Mouse (Mus musculus): ENCODE measurements around the gene Kif5a. TPM values are rescaled to one million over a fixed set of nuclear protein-coding genes. Genes with fewer than 3 reads are reported as not detected.

Kif5a gene
- polyA plus RNA-seq, 1 experiment = 378 TPM

- Histone ChIP-seq H3K27ac (ENCODE audit: insufficient read depth, low read length) (no peak overlapping the region), H3K27me3 (ENCODE audit: control insufficient read depth, insufficient read depth, low read length) (no peaks in the 10 kb centered on the region), H3K4me1 (ENCODE audit: control insufficient read depth, insufficient read depth, low read length) (peaks cover 22% of the 10 kb centered on the region), H3K4me3 (replicated peaks; ENCODE audit: insufficient read depth, low read depth, low read length) (no peak overlapping the region)
- no peak for TF ChIP-seq CTCF (IDR thresholded peaks at IDR 0.05; ENCODE audit: borderline replicate concordance, insufficient read depth, low read depth, low read length)
- no peak for TF ChIP-seq POLR2A (IDR thresholded peaks at IDR 0.05; ENCODE audit: borderline replicate concordance, insufficient read depth, low read length)
- no peak for DNase-seq
- 88% methylated on average over 12 of the region's 12 CpGs for WGBS
These were observed 32.5 kb downstream of the Kif5a start for GRCm38 (mm10) chr10:127230693-127231092.

GRCm38 (mm10) chr10:127228897-127229296 is 34.3 kb downstream of the Kif5a start:
- DNase-seq = peak; percentile 49 to 75
- no peak overlapping the region for H3K27ac ChIP-seq (ENCODE audit: insufficient read depth, low read length)

GRCm38 (mm10) chr10:127227163-127227562 is 36.0 kb downstream of the Kif5a start:
- Histone ChIP-seq H3K4me1 (ENCODE audit: control insufficient read depth, insufficient read depth, low read length) (peaks cover 20% of the 10 kb centered on the region), H3K27me3 (ENCODE audit: control insufficient read depth, insufficient read depth, low read length) (no peaks in the 10 kb centered on the region), H3K27ac (ENCODE audit: insufficient read depth, low read length) (no peak overlapping the region), H3K4me3 (replicated peaks; ENCODE audit: insufficient read depth, low read depth, low read length) (no peak overlapping the region)
- no peak for DNase-seq
- TF ChIP-seq POLR2A (IDR thresholded peaks at IDR 0.05; ENCODE audit: borderline replicate concordance, insufficient read depth, low read length) (no peak), CTCF (IDR thresholded peaks at IDR 0.05; ENCODE audit: borderline replicate concordance, insufficient read depth, low read depth, low read length) (no peak)
- 60% methylated on average over 8 of the region's 8 CpGs for WGBS

More at GRCm38 (mm10) chr10:127228897-127229296, 34.3 kb downstream of the Kif5a start:
- Histone ChIP-seq H3K4me1 (ENCODE audit: control insufficient read depth, insufficient read depth, low read length) (peaks cover 22% of the 10 kb centered on the region), H3K4me3 (replicated peaks; ENCODE audit: insufficient read depth, low read depth, low read length) (no peak overlapping the region), H3K27me3 (ENCODE audit: control insufficient read depth, insufficient read depth, low read length) (no peaks in the 10 kb centered on the region)
- TF ChIP-seq CTCF (IDR thresholded peaks at IDR 0.05; ENCODE audit: borderline replicate concordance, insufficient read depth, low read depth, low read length) (peak; percentile 67; the same call in 1 of the 2 replicates), POLR2A (IDR thresholded peaks at IDR 0.05; ENCODE audit: borderline replicate concordance, insufficient read depth, low read length) (no peak)
- WGBS = 21% methylated on average over 4 of the region's 4 CpGs

- Histone ChIP-seq H3K27me3 (ENCODE audit: control insufficient read depth, insufficient read depth, low read length) (no peaks in the 10 kb centered on the region), H3K4me1 (ENCODE audit: control insufficient read depth, insufficient read depth, low read length) (peaks cover 14% of the 10 kb centered on the region; the same call in 1 of the 2 replicates), H3K4me3 (replicated peaks; ENCODE audit: insufficient read depth, low read depth, low read length) (no peak overlapping the region), H3K27ac (ENCODE audit: insufficient read depth, low read length) (no peak overlapping the region)
- no peak for TF ChIP-seq POLR2A (IDR thresholded peaks at IDR 0.05; ENCODE audit: borderline replicate concordance, insufficient read depth, low read length)
- peak; percentile 44; the same call in 1 of the 2 replicates for TF ChIP-seq CTCF (IDR thresholded peaks at IDR 0.05; ENCODE audit: borderline replicate concordance, insufficient read depth, low read depth, low read length)
- WGBS = 62% methylated on average over 8 of the region's 8 CpGs
- DNase-seq = peak in 1 of 2 experiments; percentile 47
These were observed 36.7 kb downstream of the Kif5a start for GRCm38 (mm10) chr10:127226318-127226895.

GRCm38 (mm10) chr10:127225732-127226131 is 37.4 kb downstream of the Kif5a start:
- H3K4me3 ChIP-seq (replicated peaks; ENCODE audit: insufficient read depth, low read depth, low read length) = no peak overlapping the region
- DNase-seq = no peak
- 47% methylated on average over 10 of the region's 10 CpGs for WGBS
- no peak for TF ChIP-seq CTCF (IDR thresholded peaks at IDR 0.05; ENCODE audit: borderline replicate concordance, insufficient read depth, low read depth, low read length)
- no peak for TF ChIP-seq POLR2A (IDR thresholded peaks at IDR 0.05; ENCODE audit: borderline replicate concordance, insufficient read depth, low read length)
- peaks cover 11% of the 10 kb centered on the region; the same call in 1 of the 2 replicates for H3K4me1 ChIP-seq (ENCODE audit: control insufficient read depth, insufficient read depth, low read length)
- no peaks in the 10 kb centered on the region for H3K27me3 ChIP-seq (ENCODE audit: control insufficient read depth, insufficient read depth, low read length)
- no peak overlapping the region for H3K27ac ChIP-seq (ENCODE audit: insufficient read depth, low read length)

- Histone ChIP-seq H3K27me3 (ENCODE audit: control insufficient read depth, insufficient read depth, low read length) (no peaks in the 10 kb centered on the region), H3K4me1 (ENCODE audit: control insufficient read depth, insufficient read depth, low read length) (peaks cover 11% of the 10 kb centered on the region; the same call in 1 of the 2 replicates), H3K4me3 (replicated peaks; ENCODE audit: insufficient read depth, low read depth, low read length) (no peak overlapping the region), H3K27ac (ENCODE audit: insufficient read depth, low read length) (no peak overlapping the region)
- WGBS = 55% methylated on average over 6 of the region's 6 CpGs
- no peak for DNase-seq
- TF ChIP-seq CTCF (IDR thresholded peaks at IDR 0.05; ENCODE audit: borderline replicate concordance, insufficient read depth, low read depth, low read length) (no peak), POLR2A (IDR thresholded peaks at IDR 0.05; ENCODE audit: borderline replicate concordance, insufficient read depth, low read length) (no peak)
These were observed 37.9 kb downstream of the Kif5a start for GRCm38 (mm10) chr10:127225213-127225612.

GRCm38 (mm10) chr10:127218339-127218738 is 44.8 kb downstream of the Kif5a start:
- TF ChIP-seq POLR2A (IDR thresholded peaks at IDR 0.05; ENCODE audit: borderline replicate concordance, insufficient read depth, low read length) (no peak), CTCF (IDR thresholded peaks at IDR 0.05; ENCODE audit: borderline replicate concordance, insufficient read depth, low read depth, low read length) (no peak)
- no peaks in the 10 kb centered on the region for H3K27me3 ChIP-seq (ENCODE audit: control insufficient read depth, insufficient read depth, low read length)
- DNase-seq = no peak
- no peak overlapping the region for H3K4me3 ChIP-seq (replicated peaks; ENCODE audit: insufficient read depth, low read depth, low read length)
- no peak overlapping the region for H3K27ac ChIP-seq (ENCODE audit: insufficient read depth, low read length)
- H3K4me1 ChIP-seq (ENCODE audit: control insufficient read depth, insufficient read depth, low read length) = no peaks in the 10 kb centered on the region; the same call in none of the 2 replicates
- 93% methylated on average over 2 of the region's 2 CpGs for WGBS

GRCm38 (mm10) chr10:127217177-127217576 is 46.0 kb downstream of the Kif5a start:
- Histone ChIP-seq H3K27ac (ENCODE audit: insufficient read depth, low read length) (no peak overlapping the region), H3K4me3 (replicated peaks; ENCODE audit: insufficient read depth, low read depth, low read length) (no peak overlapping the region), H3K27me3 (ENCODE audit: control insufficient read depth, insufficient read depth, low read length) (no peaks in the 10 kb centered on the region), H3K4me1 (ENCODE audit: control insufficient read depth, insufficient read depth, low read length) (no peaks in the 10 kb centered on the region; the same call in none of the 2 replicates)
- DNase-seq = no peak
- TF ChIP-seq CTCF (IDR thresholded peaks at IDR 0.05; ENCODE audit: borderline replicate concordance, insufficient read depth, low read depth, low read length) (no peak), POLR2A (IDR thresholded peaks at IDR 0.05; ENCODE audit: borderline replicate concordance, insufficient read depth, low read length) (no peak)

All from cerebellum, adult 2 months (tissue).